Mouse (Mus musculus): Measurements from ENCODE around the gene Eps15l1.

DNA sequence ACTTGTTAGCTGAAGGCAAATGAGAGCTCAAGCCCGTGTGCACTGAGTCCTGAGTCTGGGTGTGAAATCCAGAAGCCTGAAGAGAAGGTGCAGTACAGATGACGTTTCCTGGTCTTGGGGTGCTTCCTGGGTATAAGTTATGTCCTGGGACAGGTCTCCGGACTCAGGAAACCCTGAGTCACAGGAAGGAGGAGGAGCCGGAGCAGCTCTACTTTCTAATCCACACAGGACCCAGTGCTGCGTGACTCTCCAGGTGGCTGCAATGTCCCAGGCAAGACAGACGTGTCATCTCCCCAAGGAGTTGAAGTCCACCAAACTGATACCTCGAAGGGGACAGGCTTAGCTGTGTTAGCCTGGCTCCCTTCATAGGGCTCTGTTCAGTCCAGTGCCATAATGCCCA, 57.8 kb downstream of the Eps15l1 start:
- no peak for TF ChIP-seq CTCF (IDR thresholded peaks at IDR 0.05; ENCODE audit: low read depth)
- TF ChIP-seq EP300 (IDR thresholded peaks at IDR 0.05; ENCODE audit: low read depth) = no peak

All from liver, embryonic 14.5 days (tissue).